Comparison of ENCODE assay signal across 18 mouse cellular contexts in the genomic region with DNA sequence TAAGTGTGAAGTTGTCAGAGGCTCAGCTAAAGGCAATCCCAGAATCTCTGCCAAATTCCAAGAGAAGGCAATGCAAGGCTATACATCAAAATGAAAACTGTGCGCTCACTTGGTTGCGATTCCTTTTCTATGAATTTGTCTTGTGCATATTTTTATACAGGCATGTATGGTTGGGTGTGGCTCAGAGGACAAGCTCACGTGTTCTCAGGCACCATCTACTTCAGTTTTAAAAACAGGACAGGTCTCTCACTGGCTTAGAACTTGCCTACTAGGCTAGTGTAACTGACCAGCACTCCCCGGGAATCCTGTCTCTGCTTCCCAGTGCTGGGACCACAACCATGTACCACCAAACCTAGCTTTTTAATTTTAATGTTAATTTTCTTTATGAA. TPM values are rescaled to one million over a fixed set of nuclear protein-coding genes. Genes with fewer than 3 reads are reported as not detected.
DNase-seq lines count a peak whose midpoint lies in the region; ATAC-seq and TF ChIP-seq lines count a peak whose summit lies in the region.
"Had no signal": no experiment of that assay in that cellular context is flagged by ENCODE, and none has a peak within 500 bp of the region (broad histone marks: within the 10 kb centered on the region; RNA-seq: fewer than 3 reads in every experiment).

No protein-coding gene starts in this region.

- H3K27me3 ChIP-seq in hindbrain, embryonic 15.5 days: no peaks in the 10 kb centered on the region
- H3K27me3 ChIP-seq in hindbrain, postnatal 0 days (ENCODE audit: insufficient read depth, low read length): no peaks in the 10 kb centered on the region
- H3K27me3 ChIP-seq in neural tube, embryonic 15.5 days (replicated peaks): no peaks in the 10 kb centered on the region
- no peaks in the 10 kb centered on the region for H3K27me3 ChIP-seq in intestine, embryonic 15.5 days (replicated peaks)
- no peaks in the 10 kb centered on the region for H3K27me3 ChIP-seq in stomach, postnatal 0 days (ENCODE audit: control insufficient read depth, insufficient read depth, low read length)
- H3K27me3 ChIP-seq: embryonic facial prominence, embryonic 12.5 days; kidney, embryonic 15.5 days; limb, embryonic 12.5 days; liver, embryonic 15.5 days had no signal

- no peak overlapping the region for H3K9ac ChIP-seq in hindbrain, embryonic 15.5 days
- no peak overlapping the region for H3K9ac ChIP-seq in hindbrain, postnatal 0 days (replicated peaks; ENCODE audit: low read length)
- H3K9ac ChIP-seq in neural tube, embryonic 15.5 days (replicated peaks): no peak overlapping the region
- no peak overlapping the region for H3K9ac ChIP-seq in intestine, embryonic 15.5 days
- no peak overlapping the region for H3K9ac ChIP-seq in stomach, postnatal 0 days (ENCODE audit: low read length)
- H3K9ac ChIP-seq: embryonic facial prominence, embryonic 12.5 days; hindbrain, embryonic 14.5 days; kidney, embryonic 15.5 days; limb, embryonic 12.5 days; liver, embryonic 15.5 days had no signal

- H3K4me1 ChIP-seq in hindbrain, embryonic 15.5 days (replicated peaks): 0 out of 2 replicates have a peak, but pooled peaks cover 2% of the 10 kb centered on the region
- H3K4me1 ChIP-seq in hindbrain, postnatal 0 days (ENCODE audit: insufficient read depth, low read length): no peaks in the 10 kb centered on the region
- peaks cover 6% of the 10 kb centered on the region; the same call in 1 of the 2 replicates for H3K4me1 ChIP-seq in neural tube, embryonic 15.5 days
- H3K4me1 ChIP-seq in intestine, embryonic 15.5 days (replicated peaks): no peaks in the 10 kb centered on the region
- no peaks in the 10 kb centered on the region for H3K4me1 ChIP-seq in stomach, postnatal 0 days (replicated peaks; ENCODE audit: control insufficient read depth, insufficient read depth)
- H3K4me1 ChIP-seq: embryonic facial prominence, embryonic 12.5 days; kidney, embryonic 15.5 days; liver, embryonic 15.5 days had no signal

- no peak overlapping the region for H3K4me3 ChIP-seq in hindbrain, embryonic 15.5 days
- no peak overlapping the region for H3K4me3 ChIP-seq in hindbrain, postnatal 0 days (ENCODE audit: low read length)
- no peak overlapping the region for H3K4me3 ChIP-seq in neural tube, embryonic 15.5 days (replicated peaks)
- no peak overlapping the region for H3K4me3 ChIP-seq in intestine, embryonic 15.5 days (replicated peaks)
- H3K4me3 ChIP-seq in stomach, postnatal 0 days (ENCODE audit: low read depth, low read length): no peak overlapping the region
- H3K4me3 ChIP-seq: embryonic facial prominence, embryonic 12.5 days; kidney, embryonic 15.5 days; limb, embryonic 12.5 days; liver, embryonic 15.5 days had no signal

- DNase-seq in hindbrain, postnatal 0 days (ENCODE audit: low spot score): no peak
- DNase-seq in neural tube, embryonic 10.5 days (ENCODE audit: extremely low spot score, low spot score): no peak
- DNase-seq in stomach, postnatal 0 days (ENCODE audit: low spot score): no peak
- no peak for DNase-seq in urinary bladder, adult 2 months (ENCODE audit: low spot score)

- H3K9me3 ChIP-seq in hindbrain, embryonic 15.5 days: no peaks in the 10 kb centered on the region
- H3K9me3 ChIP-seq in hindbrain, postnatal 0 days (ENCODE audit: low read length): no peaks in the 10 kb centered on the region
- no peaks in the 10 kb centered on the region for H3K9me3 ChIP-seq in neural tube, embryonic 15.5 days (replicated peaks)
- H3K9me3 ChIP-seq in intestine, embryonic 15.5 days: no peaks in the 10 kb centered on the region
- H3K9me3 ChIP-seq in stomach, postnatal 0 days (ENCODE audit: control insufficient read depth, low read length): no peaks in the 10 kb centered on the region; the same call in 1 of the 2 replicates
- H3K9me3 ChIP-seq: embryonic facial prominence, embryonic 12.5 days; kidney, embryonic 15.5 days; limb, embryonic 12.5 days; liver, embryonic 15.5 days had no signal

- 0 out of 2 replicates have a peak, but pooled peaks have one; percentile 6 for ATAC-seq in hindbrain, embryonic 15.5 days (ENCODE audit: low FRiP score, low read depth)
- no peak for ATAC-seq in hindbrain, postnatal 0 days
- ATAC-seq in neural tube, embryonic 15.5 days (ENCODE audit: low FRiP score): 0 out of 2 replicates have a peak, but pooled peaks have one; percentile 31
- ATAC-seq in intestine, embryonic 15.5 days: peak; percentile 53
- ATAC-seq in stomach, postnatal 0 days (ENCODE audit: low FRiP score, low TSS enrichment): 0 out of 2 replicates have a peak, but pooled peaks have one; percentile 12

- H3K4me2 ChIP-seq in hindbrain, embryonic 15.5 days: no peak overlapping the region
- no peak overlapping the region for H3K4me2 ChIP-seq in hindbrain, postnatal 0 days (ENCODE audit: low read depth, low read length)
- no peak overlapping the region for H3K4me2 ChIP-seq in neural tube, embryonic 15.5 days
- H3K4me2 ChIP-seq in intestine, embryonic 15.5 days (replicated peaks): no peak overlapping the region
- H3K4me2 ChIP-seq in stomach, postnatal 0 days (replicated peaks; ENCODE audit: low read depth): no peak overlapping the region
- H3K4me2 ChIP-seq: embryonic facial prominence, embryonic 12.5 days; heart, embryonic 11.5 days; hindbrain, embryonic 14.5 days; limb, embryonic 12.5 days; liver, embryonic 15.5 days had no signal

- H3K36me3 ChIP-seq in hindbrain, embryonic 15.5 days: no peaks in the 10 kb centered on the region
- H3K36me3 ChIP-seq in hindbrain, postnatal 0 days (ENCODE audit: insufficient read depth, low read length): no peaks in the 10 kb centered on the region
- H3K36me3 ChIP-seq in neural tube, embryonic 15.5 days: no peaks in the 10 kb centered on the region
- H3K36me3 ChIP-seq in intestine, embryonic 15.5 days: no peaks in the 10 kb centered on the region
- no peaks in the 10 kb centered on the region for H3K36me3 ChIP-seq in stomach, postnatal 0 days (ENCODE audit: control insufficient read depth, insufficient read depth, low read length)
- H3K36me3 ChIP-seq: embryonic facial prominence, embryonic 12.5 days; kidney, embryonic 15.5 days; limb, embryonic 12.5 days; liver, embryonic 15.5 days had no signal

- TF ChIP-seq CTCF in hindbrain, postnatal 0 days (IDR thresholded peaks at IDR 0.05; ENCODE audit: low read depth): no peak
- no peak for TF ChIP-seq CTCF in stomach, postnatal 0 days (IDR thresholded peaks at IDR 0.05; ENCODE audit: low read depth)

- H3K27ac ChIP-seq in hindbrain, embryonic 15.5 days (replicated peaks): no peak overlapping the region
- H3K27ac ChIP-seq in hindbrain, postnatal 0 days: no peak overlapping the region
- no peak overlapping the region for H3K27ac ChIP-seq in neural tube, embryonic 15.5 days (replicated peaks)
- no peak overlapping the region for H3K27ac ChIP-seq in intestine, embryonic 15.5 days
- no peak overlapping the region for H3K27ac ChIP-seq in stomach, postnatal 0 days (replicated peaks)
- H3K27ac ChIP-seq: embryonic facial prominence, embryonic 12.5 days; hindbrain, embryonic 14.5 days; left cerebral cortex, adult 2 months; limb, embryonic 12.5 days; liver, embryonic 15.5 days; macrophage had no signal

- TF ChIP-seq EP300 in stomach, postnatal 0 days (optimal IDR thresholded peaks at IDR 0.05): no peak

- 81% methylated on average over 4 of the region's 4 CpGs for WGBS in hindbrain, embryonic 15.5 days
- WGBS in hindbrain, postnatal 0 days: 80% methylated on average over 4 of the region's 4 CpGs
- whole genome bisulfite sequencing in neural tube, embryonic 15.5 days: 84% methylated on average over 4 of the region's 4 CpGs
- 69% methylated on average over 4 of the region's 4 CpGs for WGBS in intestine, embryonic 15.5 days
- 60% methylated on average over 4 of the region's 4 CpGs for WGBS in stomach, postnatal 0 days

RNA-seq across cellular contexts. Expression of gene Prkca, which starts 34.6 kb away (rescaled TPM):
- 8.2 and 8.6 TPM in 2 replicates for polyA plus RNA-seq in hindbrain, embryonic 15.5 days (2015; fragmentation: Nextera tagmentation; extraction: Ambion mirVana)
- total RNA-seq in hindbrain, postnatal 0 days (2014; rRNA removed): 24.4 and 25.0 TPM in 2 replicates
- 7.4 and 8.0 TPM in 2 replicates for polyA plus RNA-seq in hindbrain, postnatal 0 days (2015; fragmentation: Nextera tagmentation; extraction: Ambion mirVana)
- polyA plus RNA-seq in neural tube, embryonic 15.5 days (2015; fragmentation: Nextera tagmentation; extraction: Ambion mirVana): 9.1 and 10.6 TPM in 2 replicates
- 19.1 and 22.0 TPM in 2 replicates for polyA plus RNA-seq in intestine, embryonic 15.5 days (2015; fragmentation: Nextera tagmentation; extraction: Ambion mirVana)
- 3.7 and 5.1 TPM in 2 replicates for polyA plus RNA-seq in stomach, postnatal 0 days (2015; fragmentation: Nextera tagmentation; extraction: Ambion mirVana)
- polyA plus RNA-seq in urinary bladder, adult 2 months (2012; rRNA removed): 16.4 and 20.6 TPM in 2 replicates

RNA-seq across cellular contexts. Expression of gene Apoh, which starts 35.2 kb away (rescaled TPM):
- 0.49 and 0.62 TPM in 2 replicates for polyA plus RNA-seq in hindbrain, embryonic 15.5 days (2015; fragmentation: Nextera tagmentation; extraction: Ambion mirVana)
- total RNA-seq in hindbrain, postnatal 0 days (2014; rRNA removed): 0.22 TPM in 1 of 2 replicates, not detected in the other
- polyA plus RNA-seq in hindbrain, postnatal 0 days (2015; fragmentation: Nextera tagmentation; extraction: Ambion mirVana): 0.56 and 1.0 TPM in 2 replicates
- 0.42 and 1.2 TPM in 2 replicates for polyA plus RNA-seq in neural tube, embryonic 15.5 days (2015; fragmentation: Nextera tagmentation; extraction: Ambion mirVana)
- 5.3 and 7.5 TPM in 2 replicates for polyA plus RNA-seq in intestine, embryonic 15.5 days (2015; fragmentation: Nextera tagmentation; extraction: Ambion mirVana)
- 3.3 and 7.0 TPM in 2 replicates for polyA plus RNA-seq in stomach, postnatal 0 days (2015; fragmentation: Nextera tagmentation; extraction: Ambion mirVana)
- polyA plus RNA-seq in urinary bladder, adult 2 months (2012; rRNA removed): 0.17 and 0.62 TPM in 2 replicates
- total RNA-seq: MEL; monocyte, adult 5-6 weeks; neutrophil, adult 5-6 weeks had no signal
- polyA plus RNA-seq: limb, embryonic 12.5 days; macrophage had no signal

RNA-seq across cellular contexts. Expression of gene Cep112, which starts 46.6 kb away (rescaled TPM):
- polyA plus RNA-seq in hindbrain, embryonic 15.5 days (2015; fragmentation: Nextera tagmentation; extraction: Ambion mirVana): 13.3 and 13.5 TPM in 2 replicates
- total RNA-seq in hindbrain, postnatal 0 days (2014; rRNA removed): 2.9 and 10.7 TPM in 2 replicates
- polyA plus RNA-seq in hindbrain, postnatal 0 days (2015; fragmentation: Nextera tagmentation; extraction: Ambion mirVana): 8.3 and 11.2 TPM in 2 replicates
- polyA plus RNA-seq in neural tube, embryonic 15.5 days (2015; fragmentation: Nextera tagmentation; extraction: Ambion mirVana): 6.4 and 6.5 TPM in 2 replicates
- polyA plus RNA-seq in intestine, embryonic 15.5 days (2015; fragmentation: Nextera tagmentation; extraction: Ambion mirVana): 7.6 and 9.2 TPM in 2 replicates
- polyA plus RNA-seq in stomach, postnatal 0 days (2015; fragmentation: Nextera tagmentation; extraction: Ambion mirVana): 3.3 and 3.5 TPM in 2 replicates
- polyA plus RNA-seq in urinary bladder, adult 2 months (2012; rRNA removed): 2.9 and 4.0 TPM in 2 replicates
- total RNA-seq: MEL; monocyte, adult 5-6 weeks had no signal
